Mouse (Mus musculus) midbrain, embryonic 10.5 days (tissue): ENCODE results near the gene Anapc10. TPM values are rescaled to one million over a fixed set of nuclear protein-coding genes. Genes with fewer than 3 reads are reported as not detected.
"Not testable (repeated sequence)": the region's sequence is repeated elsewhere in the genome, so short reads cannot be mapped to it uniquely, and the experiment has no call there.

ENCODE experiments used
- DNase-seq: peaks from one replicate; pipeline ENCODE4 v3.0.0-alpha.2; 2017; ENCODE audit warnings: low spot score
- H3K27ac ChIP-seq: fragments of 300-500 bp; sonication (generic); replicated peaks from 2 replicates; pipeline ENCODE4 v1.5.1; 2016; ENCODE audit warnings: mild to moderate bottlenecking
- H3K27me3 ChIP-seq: fragments of 300-500 bp; sonication (generic); 2 replicates; pipeline ENCODE4 v1.6.1; 2016; ENCODE audit warnings: low read depth, mild to moderate bottlenecking; ENCODE audit not compliant: poor library complexity, severe bottlenecking
- H3K36me3 ChIP-seq: fragments of 300-500 bp; sonication (generic); 2 replicates; pipeline ENCODE4 v1.6.1; 2016; ENCODE audit warnings: mild to moderate bottlenecking, moderate library complexity
- H3K4me1 ChIP-seq: fragments of 300-500 bp; sonication (generic); 2 replicates; pipeline ENCODE4 v1.6.1; 2016
- H3K4me3 ChIP-seq: fragments of 300-500 bp; sonication (generic); 2 replicates; pipeline ENCODE4 v1.5.1; 2016; ENCODE audit warnings: mild to moderate bottlenecking, moderate library complexity
- H3K9me3 ChIP-seq: fragments of 300-500 bp; sonication (generic); replicated peaks from 2 replicates; pipeline ENCODE4 v1.6.1; 2016; ENCODE audit warnings: mild to moderate bottlenecking
- WGBS: fragments of 180-500 bp; shearing (Covaris S2); methylation state at CpG from one replicate; pipeline ENCODE4 v1.1.7; 2016; 5-methylcytosine and 5-hydroxymethylcytosine counted together
- polyA plus RNA-seq: library from polyadenylated mRNA; unstranded; fragments of >200 nt; fragmentation: Nextera tagmentation; extraction: Ambion mirVana; gene quantifications from 2 replicates; pipeline ENCODE4 v1.2.1, GENCODE M21; 2016

Gene Anapc10
- polyA plus RNA-seq, 1 experiment from 2014 or later = 42.0 TPM

- Histone ChIP-seq H3K9me3 (no peaks in the 10 kb centered on the region), H3K36me3 (peaks cover 35% of the 10 kb centered on the region), H3K4me3 (no peak overlapping the region), H3K27me3 (no peaks in the 10 kb centered on the region), H3K4me1 (no peaks in the 10 kb centered on the region), H3K27ac (no peak overlapping the region)
- no peak for DNase-seq
- WGBS = 96% methylated on average over 1 of the region's 1 CpGs
Measured at GRCm38 (mm10) chr8:79727900-79728299, 16.3 kb downstream of the Anapc10 start.

DNA sequence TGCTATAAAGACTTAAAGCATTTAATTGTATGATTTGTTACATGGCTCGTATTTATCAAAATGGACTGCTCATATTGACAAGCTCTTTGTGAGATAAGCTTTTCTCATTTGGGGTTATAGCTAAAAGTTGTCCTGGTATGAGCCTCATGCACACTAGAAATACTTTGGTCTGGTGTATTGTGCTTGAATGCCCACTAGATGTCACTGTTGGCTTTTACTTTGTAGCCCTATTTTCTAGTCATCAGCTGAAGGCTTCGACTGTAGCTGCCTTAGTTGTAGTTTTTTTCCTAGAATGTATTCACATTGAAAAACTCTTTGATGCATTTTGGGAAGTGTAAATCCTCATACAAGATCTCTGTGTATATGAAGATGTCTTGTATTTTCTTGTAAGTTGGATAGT is 22.7 kb downstream of the Anapc10 start:
- Histone ChIP-seq H3K36me3 (peaks cover 25% of the 10 kb centered on the region), H3K9me3 (no peaks in the 10 kb centered on the region), H3K4me3 (no peak overlapping the region), H3K27ac (no peak overlapping the region), H3K27me3 (no peaks in the 10 kb centered on the region), H3K4me1 (no peaks in the 10 kb centered on the region)
- 37% methylated on average over 2 of the region's 2 CpGs for WGBS
- no peak for DNase-seq

DNA sequence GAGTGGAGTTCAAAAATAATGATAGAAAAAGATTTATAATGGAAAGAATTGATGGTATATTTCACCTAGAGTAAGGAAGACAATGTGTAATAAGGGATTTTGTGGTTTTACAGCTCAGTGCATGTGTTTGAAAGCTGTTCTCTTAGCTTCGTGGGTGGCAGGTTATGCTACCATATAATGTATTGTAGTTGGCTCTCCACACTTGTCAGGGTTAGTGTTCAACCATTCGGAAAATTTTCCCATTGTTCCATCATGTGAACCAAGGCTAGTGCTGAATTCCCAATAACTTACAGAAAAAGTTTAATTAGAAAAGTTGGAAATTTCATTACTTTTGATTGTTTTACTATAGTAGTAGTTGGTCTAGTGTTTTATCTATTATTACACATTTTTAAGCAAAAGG is 36.6 kb downstream of the Anapc10 start:
- no peak for DNase-seq
- peaks cover 27% of the 10 kb centered on the region for H3K36me3 ChIP-seq
- no peaks in the 10 kb centered on the region for H3K27me3 ChIP-seq
- WGBS = 57% methylated on average over 2 of the region's 2 CpGs
- no peak overlapping the region for H3K4me3 ChIP-seq
- 0 out of 2 replicates have a peak, but pooled peaks cover 3% of the 10 kb centered on the region for H3K9me3 ChIP-seq
- no peak overlapping the region for H3K27ac ChIP-seq
- peaks cover 5% of the 10 kb centered on the region; the same call in 1 of the 2 replicates for H3K4me1 ChIP-seq

- no peaks in the 10 kb centered on the region for H3K27me3 ChIP-seq
Measured at GRCm38 (mm10) chr8:79748591-79748990, 37.0 kb downstream of the Anapc10 start.

GRCm38 (mm10) chr8:79750305-79750704 is 38.7 kb downstream of the Anapc10 start:
- WGBS = 82% methylated on average over 2 of the region's 2 CpGs
- no peak for DNase-seq
- H3K27me3 ChIP-seq = no peaks in the 10 kb centered on the region

More at GRCm38 (mm10) chr8:79748591-79748990, 37.0 kb downstream of the Anapc10 start:
- H3K4me3 ChIP-seq = no peak overlapping the region
- H3K9me3 ChIP-seq = 0 out of 2 replicates have a peak, but pooled peaks cover 3% of the 10 kb centered on the region
- H3K4me1 ChIP-seq = peaks cover 5% of the 10 kb centered on the region; the same call in 1 of the 2 replicates
- H3K36me3 ChIP-seq = peaks cover 27% of the 10 kb centered on the region
- DNase-seq = no peak
- WGBS = 67% methylated on average over 4 of the region's 4 CpGs
- no peak overlapping the region for H3K27ac ChIP-seq

DNA sequence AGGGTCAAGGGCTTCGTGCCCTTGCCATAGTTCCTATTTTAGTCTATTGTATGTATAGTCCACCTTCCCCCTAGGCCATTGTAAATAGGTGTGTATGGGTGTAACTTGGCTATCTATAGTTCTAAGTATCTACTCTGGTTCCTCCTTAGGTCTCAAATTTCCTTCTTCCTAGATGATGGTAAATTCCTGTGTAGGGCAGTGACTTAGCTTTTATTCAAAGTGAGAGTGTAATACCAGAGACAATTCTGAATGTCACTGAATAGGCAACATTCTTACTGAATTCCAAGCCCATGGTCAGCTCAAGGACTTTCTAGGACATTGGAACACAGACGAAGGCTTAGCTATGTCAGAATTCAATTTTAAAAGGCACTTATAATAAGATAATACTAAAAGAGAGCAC is 83.3 kb downstream of the Anapc10 start:
- H3K4me1 ChIP-seq, DNase-seq, H3K36me3 ChIP-seq, H3K4me3 ChIP-seq, H3K9me3 ChIP-seq, H3K27ac ChIP-seq, H3K27me3 ChIP-seq: not testable (repeated sequence)
- WGBS = 87% methylated on average over 2 of the region's 2 CpGs

More at GRCm38 (mm10) chr8:79750305-79750704, 38.7 kb downstream of the Anapc10 start:
- Histone ChIP-seq H3K9me3 (0 out of 2 replicates have a peak, but pooled peaks cover 3% of the 10 kb centered on the region), H3K27ac (no peak overlapping the region), H3K36me3 (peaks cover 25% of the 10 kb centered on the region), H3K4me1 (peaks cover 5% of the 10 kb centered on the region; the same call in 1 of the 2 replicates), H3K4me3 (no peak overlapping the region)

DNA sequence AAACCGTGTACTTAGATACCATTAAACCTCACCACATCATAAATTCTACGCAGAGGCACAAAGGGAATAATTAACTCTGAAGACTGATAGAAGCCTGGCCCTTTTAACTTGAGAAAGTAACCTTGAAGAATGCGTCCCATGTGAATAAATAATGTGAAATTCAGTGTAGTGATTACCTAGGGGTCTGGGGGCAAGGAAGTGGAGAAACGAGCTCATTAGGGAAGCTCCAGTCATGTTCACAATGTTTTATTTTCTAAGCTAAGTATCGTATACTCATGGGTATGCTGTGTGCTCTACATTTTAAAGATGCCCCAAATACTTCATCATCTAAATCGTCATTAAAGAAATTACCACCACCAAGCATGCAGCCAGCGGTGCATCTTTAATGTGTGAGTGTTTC is 85.1 kb downstream of the Anapc10 start:
- no peak overlapping the region for H3K4me3 ChIP-seq
- no peak for DNase-seq
- no peaks in the 10 kb centered on the region for H3K4me1 ChIP-seq
- H3K36me3 ChIP-seq = no peaks in the 10 kb centered on the region
- 89% methylated on average over 7 of the region's 7 CpGs for WGBS
- H3K27ac ChIP-seq = no peak overlapping the region
- H3K27me3 ChIP-seq = no peaks in the 10 kb centered on the region
- H3K9me3 ChIP-seq = no peaks in the 10 kb centered on the region

DNA sequence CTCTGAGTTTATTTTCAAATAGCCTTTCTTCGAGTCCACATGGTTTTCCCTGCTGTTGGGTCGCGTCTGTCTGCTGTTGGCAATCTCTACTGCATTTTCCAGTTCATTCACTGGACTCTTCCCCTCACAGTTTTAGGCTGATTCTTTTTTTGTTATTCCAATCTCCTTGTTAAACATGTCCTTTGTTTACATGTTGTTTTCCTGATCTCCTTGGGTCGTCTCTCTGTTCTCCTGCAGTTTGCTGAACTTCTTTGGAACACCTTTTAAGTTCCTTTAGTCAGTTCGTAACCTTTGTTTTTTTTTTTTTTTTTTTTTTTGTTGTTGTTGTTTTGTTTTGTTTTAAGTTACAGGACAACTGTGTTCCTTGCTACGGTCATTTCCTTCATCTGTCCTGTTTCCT is 92.9 kb downstream of the Anapc10 start:
- no peak overlapping the region for H3K4me3 ChIP-seq
- H3K36me3 ChIP-seq = no peaks in the 10 kb centered on the region
- H3K27ac ChIP-seq = no peak overlapping the region
- H3K27me3 ChIP-seq = no peaks in the 10 kb centered on the region
- DNase-seq = no peak
- H3K4me1 ChIP-seq = no peaks in the 10 kb centered on the region
- WGBS = 83% methylated on average over 6 of the region's 6 CpGs
- H3K9me3 ChIP-seq = no peaks in the 10 kb centered on the region

DNA sequence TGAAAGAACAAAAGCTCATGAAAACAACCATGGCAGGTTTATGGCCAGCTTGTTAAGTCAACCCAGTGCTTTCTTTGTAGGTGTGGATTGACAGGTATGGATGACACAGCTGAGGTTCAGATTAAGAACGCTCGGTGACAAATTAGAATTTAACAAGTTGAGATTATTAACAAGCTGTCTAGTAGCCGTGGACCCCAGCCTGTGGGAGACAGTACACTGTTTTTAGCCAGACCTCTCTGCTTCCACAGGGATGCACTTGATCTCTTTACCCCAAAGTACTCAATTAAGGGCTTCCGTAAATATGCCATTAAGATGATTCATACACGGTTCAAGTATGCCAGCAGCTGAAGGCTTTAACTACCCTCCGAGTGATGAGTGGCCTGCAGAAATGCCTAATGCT is 95.4 kb downstream of the Anapc10 start:
- Histone ChIP-seq H3K9me3 (no peaks in the 10 kb centered on the region; the same call in 1 of the 2 replicates), H3K4me1 (no peaks in the 10 kb centered on the region), H3K27me3 (no peaks in the 10 kb centered on the region), H3K27ac (no peak overlapping the region), H3K4me3 (no peak overlapping the region), H3K36me3 (no peaks in the 10 kb centered on the region)
- WGBS = 95% methylated on average over 6 of the region's 6 CpGs
- no peak for DNase-seq

DNA sequence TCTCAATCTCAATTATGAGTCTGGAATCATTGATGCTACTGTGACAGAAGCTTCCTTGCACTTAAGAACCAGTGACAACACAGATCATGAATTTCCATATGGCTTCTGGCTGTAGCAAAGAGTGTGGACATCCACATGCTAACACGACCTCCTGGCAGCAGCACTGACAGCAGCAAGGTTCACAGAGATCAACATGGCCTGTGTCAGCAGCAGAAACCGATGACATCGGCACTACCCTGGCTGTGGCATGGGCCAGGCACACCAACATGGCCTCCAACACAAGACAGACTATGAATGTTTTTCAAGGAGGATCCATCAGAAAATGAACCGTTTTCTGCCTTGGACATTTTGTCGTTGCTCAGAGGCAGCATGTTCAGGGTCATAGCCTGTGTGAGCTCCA is 114.9 kb downstream of the Anapc10 start:
- 89% methylated on average over 5 of the region's 5 CpGs for WGBS
- no peak for DNase-seq

More for the DNA sequence above, 114.9 kb downstream of the Anapc10 start:
- Histone ChIP-seq H3K27me3 (peaks cover 53% of the 10 kb centered on the region), H3K4me3 (no peak overlapping the region), H3K4me1 (peaks cover 26% of the 10 kb centered on the region), H3K9me3 (no peaks in the 10 kb centered on the region), H3K36me3 (no peaks in the 10 kb centered on the region), H3K27ac (no peak overlapping the region)

Other genes starting within 250 kb of the Anapc10 start
- 15.3 and 15.4 TPM in 2 replicates for gene Otud4, start 72.2 kb upstream of the Anapc10 start, polyA plus RNA-seq
- gene Abce1, start 80 bp upstream of the Anapc10 start, polyA plus RNA-seq = 132 and 142 TPM in 2 replicates